Mouse (Mus musculus): Measurements from ENCODE around the gene Lrrfip1.

Gene Lrrfip1

GRCm38 (mm10) chr1:91176026-91176425, 177.5 kb downstream of the Lrrfip1 start:
- DNase-seq, result no peak

DNA sequence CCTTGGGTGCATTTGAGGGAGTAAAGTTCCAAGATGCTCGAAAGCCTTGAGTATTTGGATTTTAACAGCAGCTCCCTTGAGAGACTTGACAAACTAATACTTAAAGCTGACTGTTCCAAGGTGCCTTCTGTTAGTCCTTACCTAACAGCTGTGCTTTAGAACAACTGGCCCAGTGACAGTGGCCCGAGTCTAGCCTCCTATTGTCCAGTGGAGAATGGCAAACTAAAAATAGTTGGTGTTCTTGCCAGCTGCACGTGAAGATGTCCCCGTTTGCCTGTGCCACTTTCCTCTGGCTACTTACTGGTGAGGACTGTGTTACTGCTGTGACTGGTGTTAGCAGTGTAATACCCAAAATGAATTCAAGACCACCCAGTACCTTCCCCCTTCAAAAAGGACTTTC, 178.3 kb downstream of the Lrrfip1 start:
- no peak for DNase-seq

All from cerebellum, adult 9-10 months (tissue).